Mouse (Mus musculus) G1E-ER4 (cell line): Measurements from ENCODE around the gene Tdrd3. TPM values are rescaled to one million over a fixed set of nuclear protein-coding genes. Genes with fewer than 3 reads are reported as not detected.

Experiments
- GATA1 ChIP-seq: IDR thresholded peaks from one replicate; pipeline ENCODE4 v1.8.0; 2012; ENCODE audit warnings: low read length, inconsistent platforms
- polyA plus RNA-seq: library from polyadenylated mRNA; stranded (reverse); fragments of >175 nt; gene quantifications from 2 replicates; pipeline ENCODE4 v1.2.3, GENCODE M21; 2012

The Tdrd3 gene
- polyA plus RNA-seq, 1 experiment: 2.4 TPM

GRCm38 (mm10) chr14:87427659-87428289, 11.3 kb downstream of the Tdrd3 start:
- no peak for TF ChIP-seq GATA1

- no peak for TF ChIP-seq GATA1
Measured at GRCm38 (mm10) chr14:87433390-87433915, 17.0 kb downstream of the Tdrd3 start.

GRCm38 (mm10) chr14:87435382-87435781, 18.9 kb downstream of the Tdrd3 start:
- TF ChIP-seq GATA1: no peak

GRCm38 (mm10) chr14:87439721-87440120, 23.3 kb downstream of the Tdrd3 start:
- TF ChIP-seq GATA1: no peak

- TF ChIP-seq GATA1: no peak
Measured at GRCm38 (mm10) chr14:87446331-87446913, 30.0 kb downstream of the Tdrd3 start.

GRCm38 (mm10) chr14:87451645-87452443, 35.4 kb downstream of the Tdrd3 start:
- no peak for TF ChIP-seq GATA1

- no peak for TF ChIP-seq GATA1
Measured at GRCm38 (mm10) chr14:87455630-87456175, 39.3 kb downstream of the Tdrd3 start.

- no peak for TF ChIP-seq GATA1
Measured at GRCm38 (mm10) chr14:87459777-87460176, 43.3 kb downstream of the Tdrd3 start.

GRCm38 (mm10) chr14:87461543-87461942, 45.1 kb downstream of the Tdrd3 start:
- no peak for TF ChIP-seq GATA1

GRCm38 (mm10) chr14:87463963-87464654, 47.7 kb downstream of the Tdrd3 start:
- no peak for TF ChIP-seq GATA1

GRCm38 (mm10) chr14:87464655-87465054, 48.2 kb downstream of the Tdrd3 start:
- no peak for TF ChIP-seq GATA1

- TF ChIP-seq GATA1: no peak
Measured at GRCm38 (mm10) chr14:87467586-87467985, 51.1 kb downstream of the Tdrd3 start.

- TF ChIP-seq GATA1: no peak
Measured at GRCm38 (mm10) chr14:87471521-87471920, 55.1 kb downstream of the Tdrd3 start.

- no peak for TF ChIP-seq GATA1
Measured at GRCm38 (mm10) chr14:87472782-87473181, 56.3 kb downstream of the Tdrd3 start.

GRCm38 (mm10) chr14:87475721-87476359, 59.4 kb downstream of the Tdrd3 start:
- TF ChIP-seq GATA1: no peak
